Mouse (Mus musculus): Measurements from ENCODE around the gene Bfsp1. TPM values are rescaled to one million over a fixed set of nuclear protein-coding genes. Genes with fewer than 3 reads are reported as not detected.

Bfsp1 gene
- total RNA-seq, 2 experiments from 2014 or later, result 0.34 TPM

GRCm38 (mm10) chr2:143806924-143807664 is 55.9 kb downstream of the Bfsp1 start:
- no peak for DNase-seq (ENCODE audit: low spot score)
- intact Hi-C loops (cut with DNase I), result no loop called here

- intact Hi-C loops (cut with DNase I), result no loop called here
- no peak for DNase-seq (ENCODE audit: low spot score)
These were observed 56.6 kb downstream of the Bfsp1 start for GRCm38 (mm10) chr2:143806140-143806923.

GRCm38 (mm10) chr2:143801097-143801496 is 61.9 kb downstream of the Bfsp1 start:
- intact Hi-C loops (cut with DNase I), result no loop called here
- DNase-seq (ENCODE audit: low spot score), result no peak

GRCm38 (mm10) chr2:143796335-143797013 is 66.5 kb downstream of the Bfsp1 start:
- intact Hi-C loops (cut with DNase I), result no loop called here
- no peak for DNase-seq (ENCODE audit: low spot score)

- DNase-seq (ENCODE audit: low spot score), result no peak
- intact Hi-C loops (cut with DNase I), result no loop called here
These were observed 67.1 kb downstream of the Bfsp1 start for GRCm38 (mm10) chr2:143795858-143796257.

GRCm38 (mm10) chr2:143789911-143790310 is 73.1 kb downstream of the Bfsp1 start:
- DNase-seq (ENCODE audit: low spot score), result no peak
- intact Hi-C loops (cut with DNase I), result no loop called here

- intact Hi-C loops (cut with DNase I), result no loop called here
- DNase-seq (ENCODE audit: low spot score), result no peak
These were observed 82.7 kb downstream of the Bfsp1 start for GRCm38 (mm10) chr2:143780310-143780709.

Other genes starting within 250 kb of the Bfsp1 start
- gene Dstn, start 52.1 kb upstream of the Bfsp1 start, total RNA-seq (2021), result 100 to 1,000 TPM; 233 to 243 TPM
- 100 to 1,000 TPM; 112 TPM for gene Rrbp1, start 148.1 kb upstream of the Bfsp1 start, total RNA-seq (2021)
- not detected for gene Banf2, start 169.9 kb upstream of the Bfsp1 start, total RNA-seq (2021)

Data from heart, postnatal 25 days (tissue).